18 mouse cellular contexts compared by ENCODE assay signal in genomic region chr19:46647850-46648249, GRCm38 (mm10). TPM values are rescaled to one million over a fixed set of nuclear protein-coding genes. Genes with fewer than 3 reads are reported as not detected.
DNase-seq lines count a peak whose midpoint lies in the region; ATAC-seq and TF ChIP-seq lines count a peak whose summit lies in the region.
"Had no signal": no experiment of that assay in that cellular context is flagged by ENCODE, and none has a peak within 500 bp of the region (broad histone marks: within the 10 kb centered on the region; RNA-seq: fewer than 3 reads in every experiment).

No protein-coding gene starts in this region.

- H3K4me3 ChIP-seq in gastrocnemius, adult 2 months, result no peak overlapping the region
- H3K4me3 ChIP-seq in kidney, postnatal 0 days (replicated peaks; ENCODE audit: low read depth, low read length), result no peak overlapping the region
- no peak overlapping the region for H3K4me3 ChIP-seq in lung, postnatal 0 days (ENCODE audit: low read depth, low read length)
- H3K4me3 ChIP-seq: embryonic facial prominence, embryonic 10.5 days; forebrain, embryonic 15.5 days; limb, embryonic 13.5 days; lung, embryonic 15.5 days had no signal

- peak; percentile 50 for TF ChIP-seq CTCF in gastrocnemius, adult 2 months (IDR thresholded peaks at IDR 0.05)
- peak; percentile 56 for TF ChIP-seq CTCF in kidney, postnatal 0 days (IDR thresholded peaks at IDR 0.05; ENCODE audit: low read depth)
- TF ChIP-seq CTCF in lung, postnatal 0 days (IDR thresholded peaks at IDR 0.05), result peak; percentile 55

- no peak overlapping the region for H3K4me2 ChIP-seq in kidney, postnatal 0 days (ENCODE audit: low read length)
- H3K4me2 ChIP-seq in lung, postnatal 0 days (replicated peaks; ENCODE audit: low read depth, low read length), result no peak overlapping the region
- H3K4me2 ChIP-seq: forebrain, embryonic 15.5 days; limb, embryonic 13.5 days; lung, embryonic 15.5 days had no signal

- DNase-seq in gastrocnemius, adult 2 months, result peak; percentile 54
- DNase-seq in gastrocnemius, postnatal 10 days, result no peak
- DNase-seq in kidney, postnatal 0 days (ENCODE audit: low spot score), result peak; percentile 46
- no peak for DNase-seq in kidney, adult 8-10 months
- peak; percentile 49 for DNase-seq in lung, postnatal 0 days (ENCODE audit: low spot score)
- DNase-seq in lung, adult 18-20 months, result no peak
- peak; percentile 48 for DNase-seq in fibroblast of lung, adult 2 months (ENCODE audit: low read depth)
- no peak for DNase-seq in spleen, postnatal 14 days (ENCODE audit: low spot score in 2 of 2)
- DNase-seq: cerebellum, adult 18-20 months; layer of hippocampus, adult 9-11 months had no signal

- ATAC-seq in kidney, postnatal 0 days (replicated peaks; ENCODE audit: low FRiP score, low read depth), result no peak
- ATAC-seq in lung, postnatal 0 days, result peak; percentile 52
- ATAC-seq: forebrain, embryonic 15.5 days had no signal

- no peaks in the 10 kb centered on the region for H3K9me3 ChIP-seq in kidney, postnatal 0 days (replicated peaks; ENCODE audit: low read length)
- no peaks in the 10 kb centered on the region for H3K9me3 ChIP-seq in lung, postnatal 0 days (ENCODE audit: low read length)
- H3K9me3 ChIP-seq: embryonic facial prominence, embryonic 10.5 days; forebrain, embryonic 15.5 days; limb, embryonic 13.5 days; lung, embryonic 15.5 days had no signal

- H3K9ac ChIP-seq in kidney, postnatal 0 days (ENCODE audit: low read depth, low read length), result no peak overlapping the region
- H3K9ac ChIP-seq in lung, postnatal 0 days (replicated peaks; ENCODE audit: low read depth), result no peak overlapping the region
- H3K9ac ChIP-seq: forebrain, embryonic 15.5 days; limb, embryonic 13.5 days; lung, embryonic 15.5 days had no signal

- 0 out of 2 replicates have a peak, but pooled peaks have one; percentile 10 for TF ChIP-seq EP300 in lung, postnatal 0 days (IDR thresholded peaks at IDR 0.05)

- H3K27ac ChIP-seq in gastrocnemius, adult 2 months, result peak overlapping the region; percentile 95
- H3K27ac ChIP-seq in kidney, postnatal 0 days, result no peak overlapping the region
- H3K27ac ChIP-seq in lung, postnatal 0 days (ENCODE audit: low read length), result no peak overlapping the region
- H3K27ac ChIP-seq: embryonic facial prominence, embryonic 10.5 days; forebrain, embryonic 15.5 days; limb, embryonic 13.5 days; lung, embryonic 15.5 days had no signal

- H3K36me3 ChIP-seq in kidney, postnatal 0 days (ENCODE audit: insufficient read depth, low read length), result peaks cover 8% of the 10 kb centered on the region; the same call in 1 of the 2 replicates
- H3K36me3 ChIP-seq in lung, postnatal 0 days (ENCODE audit: insufficient read depth, low read length), result peaks cover 10% of the 10 kb centered on the region; the same call in 1 of the 2 replicates

- intact Hi-C loops in gastrocnemius, adult 2 months (cut with DNase I), result no loop called here

- 73% methylated on average over 8 of the region's 8 CpGs for WGBS in kidney, postnatal 0 days
- 78% methylated on average over 8 of the region's 8 CpGs for WGBS in lung, postnatal 0 days

- H3K27me3 ChIP-seq in kidney, postnatal 0 days (ENCODE audit: insufficient read depth, low read length), result no peaks in the 10 kb centered on the region
- no peaks in the 10 kb centered on the region for H3K27me3 ChIP-seq in lung, postnatal 0 days (replicated peaks; ENCODE audit: insufficient read depth, low read length)
- H3K27me3 ChIP-seq: forebrain, embryonic 15.5 days; limb, embryonic 13.5 days; lung, embryonic 15.5 days had no signal

- peaks cover 37% of the 10 kb centered on the region for H3K4me1 ChIP-seq in kidney, postnatal 0 days (replicated peaks; ENCODE audit: insufficient read depth, low read length)
- H3K4me1 ChIP-seq in lung, postnatal 0 days (ENCODE audit: insufficient read depth, low read depth, low read length), result peaks cover 31% of the 10 kb centered on the region; the same call in 1 of the 2 replicates

RNA-seq across cellular contexts. Expression of gene Cyp17a1, which starts 25.1 kb away (rescaled TPM):
- not detected for total RNA-seq in gastrocnemius, adult 2 months (2021)
- not detected for total RNA-seq in gastrocnemius, postnatal 10 days (2021)
- not detected in 2 replicates for polyA plus RNA-seq in kidney, postnatal 0 days (2015; fragmentation: Nextera tagmentation; extraction: Ambion mirVana)
- 0.08 and 0.12 TPM in 2 replicates for polyA plus RNA-seq in lung, postnatal 0 days (2015; fragmentation: Nextera tagmentation; extraction: Ambion mirVana)
- total RNA-seq: heart, postnatal 36 days; left cerebral cortex, postnatal 10 days; megakaryocyte-erythroid progenitor cell, adult 5-6 weeks had no signal
- polyA plus RNA-seq: embryonic facial prominence, embryonic 10.5 days; forebrain, embryonic 15.5 days; lung, embryonic 15.5 days; neural tube, embryonic 11.5 days had no signal

RNA-seq across cellular contexts. Expression of gene Borcs7, which starts 41.9 kb away (rescaled TPM):
- total RNA-seq in gastrocnemius, adult 2 months (2021), result 10 to 100 TPM; 12.1 to 12.2 TPM
- 10 to 100 TPM; 14.6 to 16.9 TPM for total RNA-seq in gastrocnemius, postnatal 10 days (2021)
- polyA plus RNA-seq in kidney, postnatal 0 days (2015; fragmentation: Nextera tagmentation; extraction: Ambion mirVana), result 21.3 TPM in 2 replicates
- polyA plus RNA-seq in lung, postnatal 0 days (2015; fragmentation: Nextera tagmentation; extraction: Ambion mirVana), result 13.0 and 14.3 TPM in 2 replicates

RNA-seq across cellular contexts. Expression of gene Wbp1l, which starts 49.0 kb away (rescaled TPM):
- 100 to 1,000 TPM in 1 of 2 experiments, 10 to 100 TPM in 1; 65.4 to 101 TPM for total RNA-seq in gastrocnemius, adult 2 months (2021)
- 10 to 100 TPM; 38.3 to 41.6 TPM for total RNA-seq in gastrocnemius, postnatal 10 days (2021)
- polyA plus RNA-seq in kidney, postnatal 0 days (2015; fragmentation: Nextera tagmentation; extraction: Ambion mirVana), result 35.6 and 39.9 TPM in 2 replicates
- 34.6 and 37.4 TPM in 2 replicates for polyA plus RNA-seq in lung, postnatal 0 days (2015; fragmentation: Nextera tagmentation; extraction: Ambion mirVana)

RNA-seq across cellular contexts. Expression of gene As3mt, which starts 59.4 kb away (rescaled TPM):
- 100 to 1,000 TPM in 1 of 2 experiments, 10 to 100 TPM in 1; 76.3 to 106 TPM for total RNA-seq in gastrocnemius, adult 2 months (2021)
- total RNA-seq in gastrocnemius, postnatal 10 days (2021), result 10 to 100 TPM; 66.4 to 71.2 TPM
- 59.4 and 65.0 TPM in 2 replicates for polyA plus RNA-seq in kidney, postnatal 0 days (2015; fragmentation: Nextera tagmentation; extraction: Ambion mirVana)
- 27.5 and 27.6 TPM in 2 replicates for polyA plus RNA-seq in lung, postnatal 0 days (2015; fragmentation: Nextera tagmentation; extraction: Ambion mirVana)

Comparison
In these comparisons a context has a peak if more than half of its experiments do, and no peak if none do; other contexts are left out.
1. DNase-seq: peak in gastrocnemius, adult 2 months (single experiment), kidney, postnatal 0 days (single experiment), lung, postnatal 0 days (single experiment) and fibroblast of lung, adult 2 months (single experiment); none in gastrocnemius, postnatal 10 days (single experiment), kidney, adult 8-10 months (0 of 2), lung, adult 18-20 months (0 of 2) and spleen, postnatal 14 days (0 of 2).
2. Peak in every context shown above with its lines, with median percentiles within 50 percentile points of each other: CTCF ChIP-seq.